Mouse (Mus musculus): ENCODE results near the gene Ipmk.
"Not testable (repeated sequence)": the region's sequence is repeated elsewhere in the genome, so short reads cannot be mapped to it uniquely, and the experiment has no call there.

Ipmk gene

GRCm38 (mm10) chr10:71373706-71374105 is 26.1 kb downstream of the Ipmk start:
- DNase-seq = no peak

- no peak for DNase-seq
Observed at GRCm38 (mm10) chr10:71376014-71376413, 28.5 kb downstream of the Ipmk start.

- DNase-seq = no peak
Observed at GRCm38 (mm10) chr10:71380406-71380805, 32.8 kb downstream of the Ipmk start.

GRCm38 (mm10) chr10:71381471-71382033 is 34.0 kb downstream of the Ipmk start:
- DNase-seq = no peak

- DNase-seq = no peak
Observed at GRCm38 (mm10) chr10:71382109-71382508, 34.5 kb downstream of the Ipmk start.

- no peak for DNase-seq
Observed at GRCm38 (mm10) chr10:71382858-71383551, 35.4 kb downstream of the Ipmk start.

- DNase-seq = not testable (repeated sequence)
Observed at GRCm38 (mm10) chr10:71383552-71383924, 36.0 kb downstream of the Ipmk start.

GRCm38 (mm10) chr10:71384159-71385044 is 36.8 kb downstream of the Ipmk start:
- no peak for DNase-seq

GRCm38 (mm10) chr10:71389311-71389710 is 41.7 kb downstream of the Ipmk start:
- no peak for DNase-seq

GRCm38 (mm10) chr10:71398383-71399145 is 51.0 kb downstream of the Ipmk start:
- DNase-seq = no peak

GRCm38 (mm10) chr10:71399399-71399798 is 51.8 kb downstream of the Ipmk start:
- DNase-seq = no peak

GRCm38 (mm10) chr10:71399987-71400386 is 52.4 kb downstream of the Ipmk start:
- DNase-seq = no peak

GRCm38 (mm10) chr10:71400818-71401646 is 53.5 kb downstream of the Ipmk start:
- no peak for DNase-seq

- DNase-seq = peak; percentile 43
Observed at GRCm38 (mm10) chr10:71403638-71404037, 56.1 kb downstream of the Ipmk start.

GRCm38 (mm10) chr10:71405523-71406217 is 58.1 kb downstream of the Ipmk start:
- DNase-seq = no peak

- DNase-seq = no peak
Observed at GRCm38 (mm10) chr10:71409948-71410347, 62.4 kb downstream of the Ipmk start.

GRCm38 (mm10) chr10:71413401-71413800 is 65.8 kb downstream of the Ipmk start:
- DNase-seq = no peak

- no peak for DNase-seq
Observed at GRCm38 (mm10) chr10:71421531-71421930, 74.0 kb downstream of the Ipmk start.

GRCm38 (mm10) chr10:71422047-71423037 is 74.8 kb downstream of the Ipmk start:
- DNase-seq = peak; percentile 77

GRCm38 (mm10) chr10:71426740-71427139 is 79.2 kb downstream of the Ipmk start:
- DNase-seq = no peak

All from kidney, postnatal 10 days (tissue).